Mouse (Mus musculus): ENCODE data around the gene Mfsd4b5.

GRCm38 (mm10) chr10:39982604-39983003 lies 3.8 kb downstream of the Mfsd4b5 start:
- TF ChIP-seq CTCF (IDR thresholded peaks at IDR 0.05; ENCODE audit: low read depth, low read length) (no peak), TAL1 (conservative IDR thresholded peaks at IDR 0.05; ENCODE audit: low read depth, low read length) (no peak)
